Mouse (Mus musculus) ES-E14 (cell line): Measurements from ENCODE around the gene Zdhhc3.

Experiments used
- CHD2 ChIP-seq: IDR thresholded peaks from 2 replicates; pipeline ENCODE4 v1.6.1; 2014; ENCODE audit warnings: mild to moderate bottlenecking, low read depth, low read length, inconsistent platforms
- HCFC1 ChIP-seq: IDR thresholded peaks from 2 replicates; pipeline ENCODE4 v1.6.1; 2012; ENCODE audit warnings: low read length, inconsistent platforms, borderline replicate concordance; ENCODE audit not compliant: insufficient read depth
- MAFK ChIP-seq: IDR thresholded peaks from 2 replicates; pipeline ENCODE4 v1.6.1; 2014; ENCODE audit warnings: mild to moderate bottlenecking, low read depth, low read length, inconsistent platforms; ENCODE audit not compliant: insufficient read depth
- ZC3H11A ChIP-seq: IDR thresholded peaks from 2 replicates; pipeline ENCODE4 v1.6.1; 2012; ENCODE audit warnings: low read depth, mild to moderate bottlenecking, inconsistent platforms, low read length, borderline replicate concordance
- ZNF384 ChIP-seq: IDR thresholded peaks from 2 replicates; pipeline ENCODE4 v1.6.1; 2012; ENCODE audit warnings: low read depth, low read length, inconsistent platforms

GRCm38 (mm10) chr9:123112805-123113521, at the start of gene Zdhhc3, which contains the start of gene Exosc7:
- peak; percentile 86 for TF ChIP-seq HCFC1
- TF ChIP-seq ZC3H11A: 0 out of 2 replicates have a peak, but pooled peaks have one; percentile 18
- TF ChIP-seq CHD2: no peak
- no peak for TF ChIP-seq MAFK
- no peak for TF ChIP-seq ZNF384
